Mouse (Mus musculus): ENCODE results near the gene Coro1a.
"Not testable (repeated sequence)": the region's sequence is repeated elsewhere in the genome, so short reads cannot be mapped to it uniquely, and the experiment has no call there.

Coro1a gene

GRCm38 (mm10) chr7:126693256-126693655, 14.3 kb downstream of the Coro1a start:
- in situ Hi-C loops (cut with MboI; ENCODE audit: unreplicated experiment in 2 of 2) = loop anchor here (5.0 to 10.0 kb wide), 3 partner anchors 51 to 218 kb away; partner anchors contain the start of gene Sh2b1 (in 1 of the 2)

DNA sequence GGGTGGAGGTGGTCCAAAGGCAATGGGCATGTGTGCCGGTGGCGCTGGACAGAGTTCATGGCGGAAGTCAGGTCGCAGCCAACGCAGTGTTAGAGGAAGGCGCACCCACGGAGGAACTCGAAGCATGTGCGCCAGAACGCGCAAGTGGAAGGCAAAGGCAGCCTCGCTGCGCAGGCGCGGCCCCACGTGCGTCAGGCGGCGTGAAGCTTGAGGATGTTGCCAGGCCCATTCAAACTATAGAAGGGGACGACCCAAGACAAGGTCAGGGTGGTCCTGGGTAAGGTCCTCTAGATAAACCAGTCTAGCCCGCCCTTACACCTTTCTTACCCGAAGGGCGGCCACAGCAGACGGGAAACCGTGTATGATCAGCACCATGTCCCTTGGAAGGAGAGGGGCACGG, 15.2 kb downstream of the Coro1a start:
- in situ Hi-C loops (cut with MboI; ENCODE audit: unreplicated experiment in 2 of 2) = loop anchor here (5.0 to 10.0 kb wide), 3 partner anchors 50 to 218 kb away; partner anchors contain the start of gene Sh2b1 (in 1 of the 2)

GRCm38 (mm10) chr7:126691676-126692075, 15.9 kb downstream of the Coro1a start:
- in situ Hi-C loops (cut with MboI; ENCODE audit: unreplicated experiment in 2 of 2) = loop anchor here (5.0 to 10.0 kb wide), 3 partner anchors 49 to 217 kb away; partner anchors contain the start of gene Sh2b1 (in 1 of the 2)

DNA sequence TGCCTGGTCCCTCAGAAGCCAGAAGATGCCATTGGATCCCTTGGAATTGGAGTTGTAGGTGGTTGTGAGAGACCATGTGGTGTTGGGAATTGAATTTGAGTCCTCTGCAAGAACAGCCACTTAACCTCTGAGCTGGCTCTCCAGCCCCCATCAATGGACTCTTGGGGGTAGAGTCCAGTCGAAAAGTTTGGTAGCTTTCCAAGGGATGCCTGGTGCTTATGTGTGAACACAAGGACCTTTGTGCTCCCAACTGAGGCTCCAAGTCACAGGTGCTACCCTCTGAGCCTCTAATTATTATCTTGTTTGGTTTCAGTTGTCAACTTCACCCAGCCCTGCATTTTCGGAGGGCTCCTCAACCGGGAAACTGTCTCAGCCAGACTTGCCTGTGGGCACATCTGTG, 16.9 kb downstream of the Coro1a start:
- in situ Hi-C loops (cut with MboI; ENCODE audit: unreplicated experiment in 2 of 2) = loop anchor here (5.0 to 10.0 kb wide), 3 partner anchors 48 to 216 kb away; partner anchors contain the start of gene Sh2b1 (in 1 of the 2)

DNA sequence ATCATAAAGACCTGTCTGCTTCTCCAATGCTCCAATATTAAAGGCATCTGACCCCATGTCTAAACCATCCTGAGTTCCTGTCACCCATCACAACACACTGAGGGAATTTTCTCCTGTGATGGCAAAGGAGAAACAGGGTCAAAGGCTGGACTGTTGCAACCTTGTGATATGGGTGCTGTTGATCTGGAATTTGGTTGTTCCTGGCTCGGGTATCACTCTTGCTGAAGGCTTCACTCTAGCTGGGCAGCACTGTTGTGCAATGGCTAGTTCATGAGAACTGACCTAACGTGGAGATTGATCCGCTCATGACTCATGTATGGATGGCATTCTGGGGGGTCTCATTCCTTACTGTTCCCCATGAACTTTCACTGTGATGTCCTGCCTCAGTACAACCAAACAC, 18.6 kb downstream of the Coro1a start:
- in situ Hi-C loops (cut with MboI; ENCODE audit: unreplicated experiment in 2 of 2) = no loop called here

GRCm38 (mm10) chr7:126688156-126688555, 19.4 kb downstream of the Coro1a start:
- in situ Hi-C loops (cut with MboI; ENCODE audit: unreplicated experiment in 2 of 2) = not testable (repeated sequence)

DNA sequence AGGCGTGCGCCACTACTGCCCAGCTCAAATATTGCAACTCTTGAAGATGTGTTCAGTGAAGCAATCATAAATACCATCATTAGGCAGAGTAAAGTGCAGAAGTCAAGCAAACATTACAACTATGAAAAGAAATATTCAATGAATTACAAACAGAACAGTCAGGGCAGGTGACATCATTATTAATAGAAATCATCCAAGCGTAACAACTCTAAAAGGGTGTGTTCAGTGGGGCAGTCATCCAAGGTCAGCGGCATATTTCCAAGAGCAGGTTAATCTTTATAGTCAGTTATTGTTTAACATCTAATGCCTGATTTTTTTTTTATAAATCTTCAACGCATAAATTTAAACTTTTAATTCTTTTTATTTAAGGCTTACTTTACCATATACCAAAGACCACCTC, 26.4 kb downstream of the Coro1a start:
- in situ Hi-C loops (cut with MboI; ENCODE audit: unreplicated experiment in 2 of 2) = no loop called here

- in situ Hi-C loops (cut with MboI; ENCODE audit: unreplicated experiment in 2 of 2) = no loop called here
Observed at GRCm38 (mm10) chr7:126679683-126680082, 27.9 kb downstream of the Coro1a start.

DNA sequence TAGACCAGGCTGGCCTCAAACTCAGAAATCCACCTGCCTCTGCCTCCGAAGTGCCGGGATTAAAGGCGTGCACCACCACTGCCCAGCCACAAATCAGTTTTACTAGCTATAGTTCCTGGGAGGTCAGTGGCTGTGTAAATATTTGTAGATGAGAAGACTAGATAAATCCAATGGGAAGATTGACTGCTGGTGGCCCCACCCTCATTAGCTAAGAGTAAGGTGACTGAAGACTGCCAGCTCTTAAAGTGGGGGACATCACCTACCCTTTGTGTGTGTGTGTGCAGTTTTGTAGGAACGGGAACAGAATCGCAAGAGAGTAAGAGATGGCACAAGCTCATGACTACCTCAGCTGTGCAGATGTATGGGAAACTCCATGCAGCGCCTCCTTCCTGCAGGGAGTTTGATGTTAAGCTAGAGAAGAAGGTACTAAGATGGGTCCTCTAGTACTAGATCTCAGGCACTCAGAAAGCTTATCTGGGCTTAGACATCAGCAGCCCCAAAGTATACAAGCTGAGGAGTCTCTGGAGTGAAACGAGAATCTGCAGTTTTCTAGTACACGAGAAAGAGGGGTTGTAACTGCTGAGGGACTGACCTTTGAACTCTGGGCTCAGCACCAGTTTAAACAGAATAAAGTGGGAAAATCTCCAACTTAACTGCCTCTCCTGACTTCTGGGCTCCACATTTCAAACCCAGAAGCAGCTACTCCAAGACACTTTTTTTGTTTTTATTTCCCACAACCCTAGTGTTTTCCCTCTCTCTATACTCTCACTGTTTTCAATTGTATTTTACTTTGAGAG, 28.8 kb downstream of the Coro1a start:
- in situ Hi-C loops (cut with MboI; ENCODE audit: unreplicated experiment in 2 of 2) = no loop called here

- in situ Hi-C loops (cut with MboI; ENCODE audit: unreplicated experiment in 2 of 2) = no loop called here
Observed at GRCm38 (mm10) chr7:126676631-126677220, 30.9 kb downstream of the Coro1a start.

GRCm38 (mm10) chr7:126676207-126676606, 31.4 kb downstream of the Coro1a start, which contains the start of gene Sult1a1:
Sult1a1 (minus strand) TSS chr7:126676432.
- in situ Hi-C loops (cut with MboI; ENCODE audit: unreplicated experiment in 2 of 2) = no loop called here

- in situ Hi-C loops (cut with MboI; ENCODE audit: unreplicated experiment in 2 of 2) = no loop called here
Observed at GRCm38 (mm10) chr7:126675104-126675503, 32.5 kb downstream of the Coro1a start.

DNA sequence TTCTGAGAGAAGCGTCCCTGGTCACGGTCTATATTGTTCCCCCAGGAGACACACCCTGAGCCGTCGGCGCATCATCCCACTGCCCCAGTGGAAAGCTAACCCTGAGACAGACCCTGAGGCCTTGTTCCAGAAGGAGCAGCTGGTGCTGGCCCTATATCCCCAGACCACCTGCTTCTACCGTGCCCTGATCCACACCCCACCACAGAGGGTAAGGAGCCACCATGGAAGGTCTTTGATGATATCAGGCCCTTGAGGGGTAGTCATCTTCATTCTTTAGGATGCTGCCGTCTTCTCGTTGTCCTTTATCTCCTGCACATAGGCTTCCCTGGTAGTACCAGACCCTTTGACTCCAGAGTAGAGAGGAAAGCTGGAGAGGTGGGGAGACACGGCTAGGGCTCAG, 35.5 kb downstream of the Coro1a start:
- in situ Hi-C loops (cut with MboI; ENCODE audit: unreplicated experiment in 2 of 2) = no loop called here

GRCm38 (mm10) chr7:126670152-126670551, 37.4 kb downstream of the Coro1a start:
- in situ Hi-C loops (cut with MboI; ENCODE audit: unreplicated experiment in 2 of 2) = no loop called here

GRCm38 (mm10) chr7:126668452-126668851, 39.1 kb downstream of the Coro1a start:
- in situ Hi-C loops (cut with MboI; ENCODE audit: unreplicated experiment in 2 of 2) = no loop called here

DNA sequence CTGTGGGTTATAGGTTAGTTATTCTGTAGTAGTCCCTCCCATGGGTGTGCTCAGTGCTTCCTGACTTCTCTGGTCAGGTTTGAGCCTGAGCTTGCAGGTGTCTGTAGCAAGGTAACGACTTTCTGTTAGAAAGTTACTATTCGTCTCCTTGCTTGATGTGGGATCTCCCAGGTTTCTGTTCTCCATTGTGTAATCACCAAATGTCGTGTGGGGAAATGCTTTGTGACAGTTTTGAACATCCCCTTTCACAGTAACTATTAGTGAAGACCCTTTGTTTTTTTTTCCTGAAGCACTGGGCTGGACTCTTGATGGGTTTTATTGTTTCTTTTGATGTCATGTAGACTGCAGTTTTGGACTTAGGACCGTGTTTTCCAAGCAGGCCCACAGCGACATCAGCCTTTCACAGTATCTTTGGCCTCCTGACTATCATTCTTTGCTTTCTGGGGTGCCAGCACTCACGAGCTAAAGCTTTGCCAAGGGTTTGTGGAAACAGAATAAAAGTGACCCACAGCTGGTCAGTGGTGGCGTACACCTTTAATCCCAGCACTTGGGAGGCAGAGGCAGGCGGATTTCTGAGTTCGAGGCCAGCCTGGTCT, 40.0 kb downstream of the Coro1a start:
- in situ Hi-C loops (cut with MboI; ENCODE audit: unreplicated experiment in 2 of 2) = no loop called here

- in situ Hi-C loops (cut with MboI; ENCODE audit: unreplicated experiment in 2 of 2) = no loop called here
Observed at GRCm38 (mm10) chr7:126665269-126665668, 42.3 kb downstream of the Coro1a start.

DNA sequence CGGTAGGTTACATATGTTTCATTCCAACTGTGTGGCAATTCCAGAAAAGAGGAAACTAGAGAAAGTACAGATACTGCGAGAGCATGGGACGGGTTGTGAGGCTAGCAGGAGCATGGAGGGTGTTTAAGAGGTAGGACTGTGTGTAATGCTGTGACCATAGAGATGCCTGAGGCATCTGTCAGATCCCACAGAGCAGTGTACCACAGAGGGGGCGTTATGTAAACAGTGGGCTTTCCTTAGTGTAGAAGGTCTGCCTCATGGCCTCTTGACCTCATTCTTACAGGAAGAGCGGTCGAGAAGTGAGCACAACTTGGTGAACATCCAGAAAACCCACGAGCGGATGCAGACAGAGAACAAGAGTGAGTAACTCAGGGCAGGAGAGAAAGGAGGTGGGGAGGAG, 43.9 kb downstream of the Coro1a start:
- in situ Hi-C loops (cut with MboI; ENCODE audit: unreplicated experiment in 2 of 2) = no loop called here

DNA sequence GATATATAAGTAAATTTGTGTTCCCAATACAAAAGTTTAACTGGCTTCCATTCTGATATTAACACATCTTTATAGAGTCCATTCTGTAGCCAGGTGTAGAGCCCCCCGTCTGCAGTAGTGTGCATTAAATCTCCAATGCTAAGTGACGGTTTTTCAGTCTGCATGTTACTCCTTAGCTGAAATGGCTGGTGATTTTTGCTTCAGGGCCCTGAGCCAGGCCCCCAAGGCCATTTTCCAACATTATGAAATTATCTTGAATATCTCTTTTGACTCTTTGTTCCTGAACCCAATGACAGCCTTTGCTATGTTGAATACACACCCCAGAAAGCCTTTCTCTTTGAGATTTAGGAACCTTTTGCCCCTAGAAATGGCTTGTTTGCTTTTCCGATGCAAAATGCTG, 47.8 kb downstream of the Coro1a start:
- in situ Hi-C loops (cut with MboI; ENCODE audit: unreplicated experiment in 2 of 2) = no loop called here

DNA sequence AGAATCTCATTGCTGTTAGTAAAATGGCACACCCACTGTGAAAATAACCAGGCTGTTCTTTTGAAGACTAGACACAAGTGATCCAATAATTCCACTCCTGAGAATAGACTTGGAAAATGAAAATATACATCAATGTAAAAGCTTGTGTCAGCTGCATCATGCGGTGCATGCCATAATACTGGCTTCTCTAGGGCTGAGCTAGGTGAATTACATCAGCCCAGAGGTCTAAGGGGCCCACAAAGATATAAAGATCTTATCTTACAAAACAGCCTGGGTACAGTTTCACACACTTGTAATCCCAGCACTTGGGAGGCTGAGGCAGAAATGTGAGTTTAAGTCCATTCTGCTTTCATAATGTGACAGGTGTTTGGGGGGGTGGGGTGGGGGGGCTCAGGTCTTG, 50.1 kb downstream of the Coro1a start:
- in situ Hi-C loops (cut with MboI; ENCODE audit: unreplicated experiment in 2 of 2) = no loop called here

DNA sequence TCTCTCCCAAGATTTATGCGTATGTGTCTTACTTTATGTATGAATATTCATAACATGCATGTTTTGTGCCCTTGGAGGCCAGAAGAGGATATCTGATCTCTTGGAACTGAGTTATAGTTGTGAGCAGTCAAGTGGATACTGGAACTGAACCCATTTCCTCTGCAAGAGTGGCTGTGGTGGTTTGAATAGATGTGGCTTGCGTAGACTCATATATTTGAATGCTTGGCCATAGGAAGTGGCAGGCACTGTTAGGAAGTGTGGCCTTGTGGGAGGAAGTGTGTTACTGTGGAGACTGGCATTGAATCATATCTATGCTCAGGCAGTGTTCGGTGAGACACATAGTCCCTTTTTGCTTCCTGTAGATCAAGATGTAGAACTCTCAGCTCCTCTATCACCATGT, 51.9 kb downstream of the Coro1a start:
- in situ Hi-C loops (cut with MboI; ENCODE audit: unreplicated experiment in 2 of 2) = no loop called here

All from v-Abl transformed pro-B cells (cell line).